Mouse (Mus musculus): ENCODE data around the gene Amer3.

DNA sequence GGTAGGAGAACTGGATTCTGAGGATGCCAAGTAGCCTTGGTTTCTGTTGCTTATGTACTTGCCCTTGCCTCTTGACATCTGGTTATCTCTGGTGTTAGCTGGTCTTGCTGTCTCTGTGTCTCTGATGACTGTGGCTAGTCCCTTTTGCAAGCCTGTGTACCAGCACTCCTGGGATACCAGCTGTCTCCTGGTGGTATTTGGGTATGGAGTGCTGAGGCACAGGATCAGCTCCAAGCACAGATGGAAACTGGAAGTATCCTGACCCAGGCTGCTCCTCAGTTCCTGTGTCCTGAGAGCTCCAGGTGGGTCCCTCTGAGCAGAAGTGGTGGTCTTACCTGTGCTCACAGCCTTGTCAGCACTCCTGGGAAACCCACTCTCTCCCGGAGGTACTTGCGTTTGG, 11.3 kb upstream of the Amer3 start:
- TF ChIP-seq CTCF (IDR thresholded peaks at IDR 0.05; ENCODE audit: low read depth, low read length) = no peak
- TF ChIP-seq POLR2A (IDR thresholded peaks at IDR 0.05; ENCODE audit: borderline replicate concordance, low read depth, low read length) = no peak
